Mouse (Mus musculus) lung, postnatal 0 days (tissue): ENCODE measurements at regions not wholly inside any gene's neighbourhood (a gene's known extent, or its start where the extent isn't known, plus 50 kb on each side); places are given as distances from the start of the nearest gene placed in this dataset.

Experiments
- CTCF ChIP-seq: IDR thresholded peaks from 2 replicates; pipeline ENCODE4 v1.5.1; 2016; ENCODE audit warnings: antibody characterized with exemption, mild to moderate bottlenecking
- EP300 ChIP-seq: IDR thresholded peaks from 2 replicates; pipeline ENCODE4 v1.6.1; 2016; ENCODE audit warnings: antibody characterized with exemption, mild to moderate bottlenecking, control low read depth

- TF ChIP-seq CTCF (no peak), EP300 (no peak)
These were observed 583.6 kb upstream of the A1bg start for GRCm38 (mm10) chr15:61506361-61506897.
